Mouse (Mus musculus): ENCODE results near the gene Slc8a2.

DNA sequence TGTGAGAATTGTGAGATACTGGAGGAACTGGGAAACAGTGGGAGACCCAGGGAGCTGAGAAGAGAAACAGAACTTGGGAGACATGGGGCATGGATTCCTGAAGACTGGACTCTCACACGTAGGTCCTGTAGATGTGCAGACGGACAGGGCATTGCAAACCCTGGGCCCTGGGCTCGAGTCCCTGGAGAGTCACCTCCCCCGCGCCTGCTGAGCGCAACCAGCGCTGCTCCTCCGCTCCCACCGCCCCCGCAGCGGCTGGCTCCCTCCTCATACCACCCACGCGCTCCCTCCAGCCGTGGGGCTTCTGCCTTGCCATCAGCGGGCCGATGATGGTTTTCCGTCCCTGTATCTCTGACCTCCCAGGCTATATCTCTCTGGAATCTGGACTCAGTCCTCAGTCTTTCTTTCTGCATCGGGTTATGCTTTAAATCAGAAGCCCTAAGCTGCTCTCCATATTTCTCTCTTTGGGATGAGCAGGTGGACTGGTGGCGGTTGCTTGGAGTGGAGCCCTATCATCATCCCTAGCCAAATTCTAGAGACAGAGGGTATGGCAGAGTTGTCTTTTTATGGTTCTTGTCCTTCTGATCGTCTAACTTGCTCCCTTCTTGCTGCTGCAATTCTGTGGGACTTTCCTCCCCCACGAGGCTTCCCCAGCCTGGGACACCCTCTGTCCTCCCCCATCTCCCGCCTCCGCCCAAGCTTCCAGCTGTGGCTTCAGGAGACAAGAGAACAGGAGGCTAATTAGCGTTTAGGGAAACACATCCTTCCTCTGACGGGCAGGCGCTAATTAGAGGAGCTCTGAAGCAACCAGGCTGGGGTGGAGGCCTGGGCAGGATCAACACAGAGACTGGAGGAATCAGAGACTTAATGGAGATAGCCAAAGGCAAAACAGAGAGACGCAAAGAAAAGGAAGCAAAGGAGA lies 17.1 kb downstream of the Slc8a2 start:
- no peak for TF ChIP-seq POLR2A (IDR thresholded peaks at IDR 0.05; ENCODE audit: borderline replicate concordance, extremely low read depth, insufficient read depth, insufficient read length, poor library complexity, severe bottlenecking)
- no peak for TF ChIP-seq CTCF (IDR thresholded peaks at IDR 0.05; ENCODE audit: borderline replicate concordance, extremely low read depth, insufficient read depth, insufficient read length)

All from brain, embryonic 14.5 days (tissue).